Mouse (Mus musculus): Measurements from ENCODE around the gene Gcnt2.
"Not testable (repeated sequence)": the region's sequence is repeated elsewhere in the genome, so short reads cannot be mapped to it uniquely, and the experiment has no call there.

The Gcnt2 gene

GRCm38 (mm10) chr13:40994487-40995263, 135.1 kb downstream of the Gcnt2 start:
- DNase-seq (ENCODE audit: low spot score in 2 of 2), result no peak

GRCm38 (mm10) chr13:40998537-40998936, 139.0 kb downstream of the Gcnt2 start:
- DNase-seq (ENCODE audit: low spot score in 2 of 2), result not testable (repeated sequence)

GRCm38 (mm10) chr13:41000140-41000925, 140.8 kb downstream of the Gcnt2 start:
- peak; percentile 19 to 46 for DNase-seq (ENCODE audit: low spot score in 2 of 2)

GRCm38 (mm10) chr13:41000926-41001639, 141.5 kb downstream of the Gcnt2 start, which contains the start of gene Pak1ip1:
Pak1ip1 (plus strand) TSS chr13:41001023.
- peak; percentile 95 to 96 for DNase-seq (ENCODE audit: low spot score in 2 of 2)

GRCm38 (mm10) chr13:41002001-41002400, 142.4 kb downstream of the Gcnt2 start:
- no peak for DNase-seq (ENCODE audit: low spot score in 2 of 2)

GRCm38 (mm10) chr13:41006244-41006643, 146.7 kb downstream of the Gcnt2 start:
- no peak for DNase-seq (ENCODE audit: low spot score in 2 of 2)

- no peak for DNase-seq (ENCODE audit: low spot score in 2 of 2)
Measured at GRCm38 (mm10) chr13:41008271-41008670, 148.7 kb downstream of the Gcnt2 start.

- DNase-seq (ENCODE audit: low spot score in 2 of 2), result no peak
Measured at GRCm38 (mm10) chr13:41008946-41009345, 149.4 kb downstream of the Gcnt2 start.
